9 mouse cellular contexts compared by ENCODE assay signal in genomic region chr12:12401051-12401465, GRCm38 (mm10).
DNase-seq lines count a peak whose midpoint lies in the region; ATAC-seq lines count a peak whose summit lies in the region.
"Had no signal": no experiment of that assay in that cellular context is flagged by ENCODE, and none has a peak within 500 bp of the region (broad histone marks: within the 10 kb centered on the region; RNA-seq: fewer than 3 reads in every experiment).

No protein-coding gene starts in this region.

- no peak overlapping the region for H3K4me3 ChIP-seq in embryonic facial prominence, embryonic 12.5 days
- H3K4me3 ChIP-seq in limb, embryonic 10.5 days = no peak overlapping the region
- no peak overlapping the region for H3K4me3 ChIP-seq in midbrain, embryonic 15.5 days
- peak overlapping the region; percentile 32 for H3K4me3 ChIP-seq in stomach, embryonic 16.5 days (replicated peaks; ENCODE audit: low read length)

- H3K9me3 ChIP-seq in embryonic facial prominence, embryonic 12.5 days = no peaks in the 10 kb centered on the region
- H3K9me3 ChIP-seq in limb, embryonic 10.5 days (replicated peaks) = no peaks in the 10 kb centered on the region
- H3K9me3 ChIP-seq in midbrain, embryonic 15.5 days = no peaks in the 10 kb centered on the region
- H3K9me3 ChIP-seq in stomach, embryonic 16.5 days (replicated peaks; ENCODE audit: control insufficient read depth, low read length) = no peaks in the 10 kb centered on the region

- peak overlapping the region; percentile 75; the same call in 1 of the 2 replicates for H3K27ac ChIP-seq in embryonic facial prominence, embryonic 12.5 days
- H3K27ac ChIP-seq in limb, embryonic 10.5 days = peak overlapping the region; percentile 61; the same call in 1 of the 2 replicates
- H3K27ac ChIP-seq in midbrain, embryonic 15.5 days = no peak overlapping the region
- H3K27ac ChIP-seq in stomach, embryonic 16.5 days (ENCODE audit: low read length) = no peak overlapping the region

- H3K4me2 ChIP-seq in embryonic facial prominence, embryonic 12.5 days (replicated peaks) = peak overlapping the region; percentile 25
- peak overlapping the region; percentile 15; the same call in 1 of the 2 replicates for H3K4me2 ChIP-seq in midbrain, embryonic 15.5 days
- peak overlapping the region; percentile 59 for H3K4me2 ChIP-seq in stomach, embryonic 16.5 days (ENCODE audit: low read depth, low read length)

- WGBS in embryonic facial prominence, embryonic 12.5 days = 32% methylated on average over 9 of the region's 9 CpGs
- 47% methylated on average over 9 of the region's 9 CpGs for WGBS in limb, embryonic 10.5 days
- 53% methylated on average over 9 of the region's 9 CpGs for WGBS in midbrain, embryonic 15.5 days
- WGBS in stomach, embryonic 16.5 days = 29% methylated on average over 9 of the region's 9 CpGs

- peak; percentile 10 for DNase-seq in 416B (ENCODE audit: low read depth)
- peak; percentile 61 for DNase-seq in adrenal gland, postnatal 25 days
- DNase-seq in heart, adult 8-10 months (ENCODE audit: low spot score) = peak; percentile 64
- peak; percentile 57 for DNase-seq in kidney, adult 18-20 months
- DNase-seq in limb, embryonic 10.5 days (ENCODE audit: low spot score) = peak; percentile 76

- H3K36me3 ChIP-seq in embryonic facial prominence, embryonic 12.5 days = no peaks in the 10 kb centered on the region
- H3K36me3 ChIP-seq in limb, embryonic 10.5 days = no peaks in the 10 kb centered on the region
- no peaks in the 10 kb centered on the region for H3K36me3 ChIP-seq in midbrain, embryonic 15.5 days (replicated peaks)
- H3K36me3 ChIP-seq in stomach, embryonic 16.5 days (ENCODE audit: control insufficient read depth, insufficient read depth, low read length) = no peaks in the 10 kb centered on the region
- H3K36me3 ChIP-seq: G1E had no signal

- H3K4me1 ChIP-seq in embryonic facial prominence, embryonic 12.5 days = peaks cover 16% of the 10 kb centered on the region
- peaks cover 20% of the 10 kb centered on the region for H3K4me1 ChIP-seq in limb, embryonic 10.5 days
- no peaks in the 10 kb centered on the region for H3K4me1 ChIP-seq in midbrain, embryonic 15.5 days
- peaks cover 7% of the 10 kb centered on the region; the same call in 1 of the 2 replicates for H3K4me1 ChIP-seq in stomach, embryonic 16.5 days (ENCODE audit: control insufficient read depth, insufficient read depth, low read length)

- peak; percentile 65; the same call in 1 of the 2 replicates for ATAC-seq in embryonic facial prominence, embryonic 12.5 days (ENCODE audit: insufficient number of reproducible peaks, insufficient read depth, low FRiP score, low TSS enrichment)
- ATAC-seq in midbrain, embryonic 15.5 days (replicated peaks) = no peak
- ATAC-seq in stomach, embryonic 16.5 days (ENCODE audit: insufficient read depth, low FRiP score) = no peak; the same call in 1 of the 2 replicates

- no peaks in the 10 kb centered on the region for H3K27me3 ChIP-seq in embryonic facial prominence, embryonic 12.5 days
- no peaks in the 10 kb centered on the region for H3K27me3 ChIP-seq in limb, embryonic 10.5 days (ENCODE audit: low read depth, poor library complexity, severe bottlenecking)
- H3K27me3 ChIP-seq in midbrain, embryonic 15.5 days (replicated peaks) = no peaks in the 10 kb centered on the region
- H3K27me3 ChIP-seq in stomach, embryonic 16.5 days (ENCODE audit: control insufficient read depth, insufficient read depth, low read length) = no peaks in the 10 kb centered on the region

- no peak overlapping the region for H3K9ac ChIP-seq in embryonic facial prominence, embryonic 12.5 days
- H3K9ac ChIP-seq in midbrain, embryonic 15.5 days = no peak overlapping the region
- H3K9ac ChIP-seq in stomach, embryonic 16.5 days (ENCODE audit: low read length) = no peak overlapping the region

Comparison
In these comparisons a context has a peak if more than half of its experiments do, and no peak if none do; other contexts are left out.
1. DNase-seq: peak in every context shown above with its lines; median percentile 76 in limb, embryonic 10.5 days; 64 in heart, adult 8-10 months; 61 in adrenal gland, postnatal 25 days; 57 in kidney, adult 18-20 months; 10 in 416B.
2. H3K27ac ChIP-seq: peak in embryonic facial prominence, embryonic 12.5 days (single experiment) and limb, embryonic 10.5 days (single experiment); none in midbrain, embryonic 15.5 days (single experiment) and stomach, embryonic 16.5 days (single experiment).
3. Peak in every context shown above with its lines, with median percentiles within 50 percentile points of each other: H3K4me2 ChIP-seq.